Mouse (Mus musculus) right cerebral cortex, postnatal 36 days (tissue): ENCODE data around the gene Neurod1.

Experiments
- DNase-seq, 2 experiments: peaks; one replicate each; pipeline ENCODE4 v3.0.0; 2022; ENCODE audit warnings: low spot score in 2 of 2, mixed read lengths in 1 of 2

The Neurod1 gene

DNA sequence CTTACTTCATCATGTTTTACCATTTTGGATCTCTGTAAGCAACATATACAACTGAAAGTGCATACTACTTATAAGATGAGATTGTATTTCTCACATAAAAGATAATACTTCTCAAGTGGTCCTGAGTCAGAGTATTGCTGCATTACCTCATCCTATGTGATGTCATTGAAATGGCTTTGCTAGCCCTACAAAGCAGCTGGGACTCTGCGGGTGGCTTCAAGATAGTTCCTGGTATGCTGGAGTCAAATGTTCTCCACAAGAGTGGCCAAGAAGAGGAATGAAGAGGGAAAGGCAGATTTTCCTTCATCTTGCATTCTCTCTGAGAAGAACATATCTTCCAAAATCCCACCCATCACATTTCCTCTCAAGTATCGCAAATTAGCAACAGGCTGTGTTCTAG lies 13.2 kb downstream of the Neurod1 start:
- no peak for DNase-seq

DNA sequence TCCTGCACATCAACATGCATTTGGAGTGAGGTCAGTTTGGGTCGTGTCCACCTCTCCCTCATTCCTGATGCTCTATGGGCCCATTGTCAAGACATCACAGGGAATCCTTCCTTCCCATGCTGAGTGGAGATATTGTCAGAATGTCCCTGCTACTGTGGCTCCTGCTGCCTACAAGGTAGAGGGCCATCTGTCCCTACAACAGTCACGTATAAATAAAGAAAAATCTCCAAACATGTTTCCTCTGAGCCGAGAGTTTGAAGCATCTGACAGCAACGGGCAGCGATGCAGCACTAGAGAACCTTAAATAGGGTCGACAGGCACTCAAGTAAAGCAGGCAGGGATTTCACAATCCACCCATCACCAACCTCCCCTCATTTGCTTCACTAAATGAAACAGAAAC lies 13.6 kb downstream of the Neurod1 start:
- DNase-seq = no peak

GRCm38 (mm10) chr2:79442227-79442626 lies 14.3 kb downstream of the Neurod1 start:
- no peak for DNase-seq

GRCm38 (mm10) chr2:79430061-79430460 lies 26.5 kb downstream of the Neurod1 start:
- DNase-seq = no peak

- no peak for DNase-seq
Observed at GRCm38 (mm10) chr2:79429650-79430049, 26.9 kb downstream of the Neurod1 start.

DNA sequence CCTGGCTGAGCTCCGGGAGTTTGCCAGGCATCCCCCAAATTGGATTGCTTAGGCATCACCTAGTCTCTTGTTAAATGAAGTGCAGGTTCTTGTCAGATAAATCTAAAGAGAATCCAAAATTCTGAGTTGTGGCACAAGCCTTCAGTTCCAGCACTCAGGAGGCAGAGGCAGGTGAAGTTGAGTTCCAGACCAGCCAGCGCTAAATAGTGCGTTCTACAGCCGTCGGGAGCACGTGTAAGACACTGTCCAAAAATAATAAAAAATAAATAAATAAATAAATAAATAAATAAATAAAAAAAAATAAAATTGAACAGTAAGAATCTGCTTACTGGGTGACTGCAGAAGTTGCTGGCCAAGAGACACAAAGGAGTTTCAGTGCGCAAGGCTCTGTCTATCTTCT lies 27.4 kb downstream of the Neurod1 start:
- DNase-seq = no peak

GRCm38 (mm10) chr2:79428569-79429104 lies 27.9 kb downstream of the Neurod1 start:
- peak in 1 of 2 experiments; percentile 14 for DNase-seq

GRCm38 (mm10) chr2:79428022-79428421 lies 28.5 kb downstream of the Neurod1 start:
- no peak for DNase-seq

GRCm38 (mm10) chr2:79421696-79422095 lies 34.9 kb downstream of the Neurod1 start:
- no peak for DNase-seq

- no peak for DNase-seq
Observed at GRCm38 (mm10) chr2:79414505-79414904, 42.0 kb downstream of the Neurod1 start.

- no peak for DNase-seq
Observed at GRCm38 (mm10) chr2:79410903-79411255, 45.7 kb downstream of the Neurod1 start.

GRCm38 (mm10) chr2:79410247-79410902 lies 46.2 kb downstream of the Neurod1 start:
- no peak for DNase-seq

DNA sequence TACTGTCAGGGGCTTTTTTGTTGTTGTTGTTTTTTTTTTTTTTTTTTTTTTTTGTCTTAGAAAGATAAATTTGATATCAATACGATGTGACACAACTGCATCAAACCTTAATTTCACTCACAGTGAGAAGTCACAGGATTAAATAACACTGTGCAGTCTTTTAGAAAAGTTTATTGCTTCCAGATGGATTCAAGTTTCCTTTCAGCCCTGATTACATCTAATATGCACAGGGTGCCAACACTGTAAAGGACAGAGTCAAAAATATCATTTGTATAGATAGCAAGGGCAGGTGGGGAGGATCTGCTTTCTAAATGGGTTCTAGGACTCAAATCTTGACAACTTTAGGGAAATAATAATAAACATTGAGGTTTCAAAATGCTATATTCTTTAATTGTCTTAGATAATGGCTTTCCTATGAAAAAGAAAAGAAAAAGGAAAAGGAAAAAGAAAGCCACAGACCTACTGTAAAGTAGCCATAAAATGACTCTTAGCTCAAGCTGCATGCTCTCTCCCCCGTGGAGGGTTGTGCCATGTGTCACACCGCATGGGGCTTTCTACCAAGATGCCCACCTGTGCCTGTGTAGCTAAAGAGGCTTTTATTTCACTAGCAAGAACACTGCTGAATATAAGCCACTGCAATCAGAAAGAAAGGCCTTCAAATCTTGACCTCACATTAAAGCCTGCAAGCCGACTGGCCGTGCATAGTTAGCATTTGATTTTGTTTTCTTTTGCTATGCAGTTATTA lies 50.7 kb downstream of the Neurod1 start:
- DNase-seq = no peak
